Mouse (Mus musculus) intestine, embryonic 16.5 days (tissue): Measurements from ENCODE around the gene Plcd1. TPM values are rescaled to one million over a fixed set of nuclear protein-coding genes. Genes with fewer than 3 reads are reported as not detected.

Experiments used
- microRNA-seq: library from miRNA; unstranded; fragments of <30 nt; microRNA quantifications from one replicate; pipeline ENCODE4, GENCODE M21; 2016
- polyA plus RNA-seq: library from polyadenylated mRNA; unstranded; fragments of >200 nt; fragmentation: Nextera tagmentation; extraction: Ambion mirVana; gene quantifications from 2 replicates; pipeline ENCODE4 v1.2.1, GENCODE M21; 2015

The Plcd1 gene
- polyA plus RNA-seq, 1 experiment from 2014 or later: 17.3 TPM

Small RNA genes lying within 50 kb of the gene (microRNA-seq; reads per million reads assigned to microRNA genes)
- gene Mir26a-1: 14.1 reads per million, percentile 26 among the genes with 10 or more reads in this experiment

Other genes with a start within 250 kb of the Plcd1 start
- gene Ctdspl, start 167.0 kb downstream of the Plcd1 start, polyA plus RNA-seq: 17.6 and 18.8 TPM in 2 replicates
- gene Vill, start 40.7 kb downstream of the Plcd1 start, polyA plus RNA-seq: 13.7 and 14.9 TPM in 2 replicates
- gene Dlec1, start 9.0 kb upstream of the Plcd1 start, polyA plus RNA-seq: 0.31 and 0.43 TPM in 2 replicates
- 3.1 and 3.7 TPM in 2 replicates for gene Acaa1b, start 63.6 kb upstream of the Plcd1 start, polyA plus RNA-seq
- not detected in 2 replicates for gene Gm47289, start 65.7 kb upstream of the Plcd1 start, polyA plus RNA-seq
- gene Slc22a13, start 115.6 kb upstream of the Plcd1 start, polyA plus RNA-seq: not detected in 2 replicates
- 9.1 and 9.5 TPM in 2 replicates for gene Oxsr1, start 228.9 kb upstream of the Plcd1 start, polyA plus RNA-seq
- 114 and 116 TPM in 2 replicates for gene Acaa1a, start 246.2 kb upstream of the Plcd1 start, polyA plus RNA-seq
- 35.0 and 36.3 TPM in 2 replicates for gene Myd88, start 247.9 kb upstream of the Plcd1 start, polyA plus RNA-seq